Mouse (Mus musculus): ENCODE measurements around the gene Fam110a.

Fam110a gene

DNA sequence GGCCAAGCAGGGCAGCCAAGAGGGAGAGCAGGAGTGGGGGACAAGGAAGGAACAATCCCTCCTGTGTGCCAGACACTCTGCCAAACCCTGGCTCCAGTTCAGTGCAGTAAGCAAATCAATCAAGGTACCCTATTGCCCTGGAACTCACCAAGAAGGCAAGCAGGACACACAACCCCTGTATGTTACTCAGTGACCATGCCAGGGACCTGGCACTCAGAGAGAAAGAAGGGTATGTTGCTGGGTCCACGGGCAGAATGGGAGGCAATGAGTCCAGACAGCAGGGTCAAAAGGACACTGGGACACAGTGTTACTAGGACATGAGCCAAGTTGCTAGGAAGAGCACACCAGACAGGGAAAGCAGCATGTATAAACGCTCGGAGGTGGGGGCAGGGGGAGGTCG, 54.3 kb downstream of the Fam110a start:
- no peak for DNase-seq

DNA sequence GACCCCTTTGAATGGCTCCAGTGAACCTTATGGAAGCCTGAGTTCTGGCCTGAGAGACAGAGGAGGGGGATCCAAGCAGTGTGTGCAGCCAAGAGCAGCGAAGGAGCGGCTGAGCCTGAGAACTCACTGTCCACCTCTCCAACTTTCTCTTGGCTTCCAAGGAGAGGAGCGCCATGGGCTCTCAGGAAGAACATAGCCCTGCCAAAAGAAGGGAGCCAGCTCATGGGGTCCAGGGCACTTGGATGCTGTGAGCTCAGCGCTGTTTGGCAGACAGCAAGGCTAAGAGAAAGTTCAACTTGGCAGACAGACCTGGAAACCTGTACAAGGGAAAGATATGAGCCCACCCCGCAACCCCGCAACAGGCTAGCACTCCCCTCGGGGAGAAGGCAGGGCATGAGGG, 55.7 kb downstream of the Fam110a start:
- no peak for DNase-seq

DNA sequence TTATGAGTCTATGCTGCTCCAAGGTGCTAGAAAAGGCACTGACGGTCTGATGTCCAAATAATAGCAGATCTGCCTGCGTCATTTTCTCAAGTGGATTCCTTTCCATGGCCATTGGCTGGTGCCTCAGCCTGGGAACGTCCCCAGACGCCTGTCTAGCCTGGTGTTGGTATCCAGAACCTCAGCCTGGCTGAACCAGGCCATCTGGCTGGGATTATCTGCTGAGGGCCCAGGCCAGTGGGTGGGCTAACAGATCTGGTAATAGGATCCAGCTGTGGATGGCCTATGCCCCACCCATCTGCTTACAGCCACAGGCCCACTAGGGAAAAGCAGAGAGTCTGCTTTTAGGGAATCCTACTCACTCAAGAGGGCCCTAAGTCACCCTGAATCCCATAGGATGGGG, 58.4 kb downstream of the Fam110a start:
- no peak for DNase-seq

DNA sequence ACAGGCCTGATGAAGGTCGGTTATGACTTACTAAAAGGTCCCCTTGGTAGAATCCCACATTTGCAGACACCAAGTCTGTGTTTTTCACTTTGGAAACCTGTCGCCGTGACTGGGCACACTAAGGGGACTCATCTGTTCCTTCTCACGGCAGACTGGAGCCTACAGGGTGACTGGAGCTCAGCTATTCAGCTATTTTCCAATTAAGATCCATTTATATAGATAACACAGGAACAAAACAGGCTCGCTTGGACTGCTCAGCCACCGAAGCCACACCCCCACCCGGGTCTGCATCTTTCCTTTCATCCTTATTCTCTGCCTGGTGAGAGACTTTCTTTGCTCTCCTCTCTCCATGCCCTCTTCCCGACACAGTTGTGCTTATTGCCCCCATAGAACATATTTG, 59.0 kb downstream of the Fam110a start:
- DNase-seq, result no peak

Measured in cerebellum, adult 11 months (tissue).